Mouse (Mus musculus): ENCODE measurements around the gene 6430550D23Rik. TPM values are rescaled to one million over a fixed set of nuclear protein-coding genes. Genes with fewer than 3 reads are reported as not detected.

6430550D23Rik gene
- 0.51 and 1.9 TPM in 2 replicates for polyA plus RNA-seq (2014; fragmentation: Nextera tagmentation; extraction: Ambion mirVana)

GRCm38 (mm10) chr2:156007888-156008532 is at the start of gene 6430550D23Rik, which contains the start of gene Ergic3:
Gene 6430550D23Rik (minus strand): TSS chr2:156007977.
Gene Ergic3 (plus strand): TSS chr2:156008045.
- Histone ChIP-seq H3K4me2 (peak within 1 kb of the TSS; percentile 85), H3K27me3 (ENCODE audit: insufficient read depth, low read length) (no peaks in the 10 kb centered on the region), H3K9ac (peak within 1 kb of the TSS; percentile 76), H3K9me3 (ENCODE audit: low read depth, low read length) (no peaks in the 10 kb centered on the region), H3K4me3 (ENCODE audit: low read depth, low read length) (peak within 1 kb of the TSS; percentile 78), H3K27ac (ENCODE audit: low read depth) (peak within 1 kb of the TSS; percentile 62; the same call in 1 of the 2 replicates), H3K36me3 (ENCODE audit: insufficient read depth) (peaks cover 32% of the 10 kb centered on the region), H3K4me1 (ENCODE audit: insufficient read depth) (no peaks in the 10 kb centered on the region)
- ATAC-seq (ENCODE audit: insufficient read depth), result peak; percentile 99
- TF ChIP-seq CTCF (IDR thresholded peaks at IDR 0.05; ENCODE audit: low read depth), result no peak
- DNase-seq, result peak; percentile 98
- WGBS, result under 1% methylated on average over 45 of the region's 45 CpGs

- Histone ChIP-seq H3K4me2 (no peak within 1 kb of the TSS), H3K36me3 (ENCODE audit: insufficient read depth) (no peaks in the 10 kb centered on the region), H3K9ac (no peak within 1 kb of the TSS), H3K27ac (ENCODE audit: low read depth) (no peak within 1 kb of the TSS), H3K9me3 (ENCODE audit: low read depth, low read length) (no peaks in the 10 kb centered on the region), H3K4me3 (ENCODE audit: low read depth, low read length) (no peak within 1 kb of the TSS), H3K4me1 (ENCODE audit: insufficient read depth) (no peaks in the 10 kb centered on the region), H3K27me3 (ENCODE audit: insufficient read depth, low read length) (no peaks in the 10 kb centered on the region)
- DNase-seq, result no peak
- WGBS, result 63% methylated on average over 9 of the region's 9 CpGs
- no peak for TF ChIP-seq CTCF (IDR thresholded peaks at IDR 0.05; ENCODE audit: low read depth)
- ATAC-seq (ENCODE audit: insufficient read depth), result no peak
These were observed 45.0 kb upstream of the 6430550D23Rik start, which contains the start of gene Fer1l4 for GRCm38 (mm10) chr2:156052816-156053215. Gene Fer1l4 (minus strand): TSS chr2:156052947.

GRCm38 (mm10) chr2:156047929-156048328 is 40.2 kb upstream of the 6430550D23Rik start:
- DNase-seq, result peak; percentile 26
- ATAC-seq (ENCODE audit: insufficient read depth), result no peak
- no peak overlapping the region for H3K4me3 ChIP-seq (ENCODE audit: low read depth, low read length)

GRCm38 (mm10) chr2:156042903-156043302 is 35.1 kb upstream of the 6430550D23Rik start:
- H3K4me1 ChIP-seq (ENCODE audit: insufficient read depth), result no peaks in the 10 kb centered on the region

More at GRCm38 (mm10) chr2:156047929-156048328, 40.2 kb upstream of the 6430550D23Rik start:
- Histone ChIP-seq H3K9ac (no peak overlapping the region), H3K27me3 (ENCODE audit: insufficient read depth, low read length) (no peaks in the 10 kb centered on the region), H3K27ac (ENCODE audit: low read depth) (no peak overlapping the region), H3K36me3 (ENCODE audit: insufficient read depth) (no peaks in the 10 kb centered on the region), H3K4me1 (ENCODE audit: insufficient read depth) (no peaks in the 10 kb centered on the region), H3K4me2 (peak overlapping the region; percentile 36), H3K9me3 (ENCODE audit: low read depth, low read length) (no peaks in the 10 kb centered on the region)
- TF ChIP-seq CTCF (IDR thresholded peaks at IDR 0.05; ENCODE audit: low read depth), result no peak
- WGBS, result 7% methylated on average over 19 of the region's 19 CpGs

GRCm38 (mm10) chr2:156039390-156039789 is 31.6 kb upstream of the 6430550D23Rik start:
- H3K27me3 ChIP-seq (ENCODE audit: insufficient read depth, low read length), result no peaks in the 10 kb centered on the region
- no peaks in the 10 kb centered on the region for H3K4me1 ChIP-seq (ENCODE audit: insufficient read depth)
- no peak overlapping the region for H3K9ac ChIP-seq
- H3K4me3 ChIP-seq (ENCODE audit: low read depth, low read length), result no peak overlapping the region
- ATAC-seq (ENCODE audit: insufficient read depth) (no peak), DNase-seq (no peak)
- no peaks in the 10 kb centered on the region for H3K36me3 ChIP-seq (ENCODE audit: insufficient read depth)
- H3K4me2 ChIP-seq, result no peak overlapping the region
- TF ChIP-seq CTCF (IDR thresholded peaks at IDR 0.05; ENCODE audit: low read depth), result no peak
- H3K9me3 ChIP-seq (ENCODE audit: low read depth, low read length), result no peaks in the 10 kb centered on the region
- WGBS, result 84% methylated on average over 3 of the region's 3 CpGs
- no peak overlapping the region for H3K27ac ChIP-seq (ENCODE audit: low read depth)

More at GRCm38 (mm10) chr2:156042903-156043302, 35.1 kb upstream of the 6430550D23Rik start:
- no peak overlapping the region for H3K4me2 ChIP-seq
- ATAC-seq (ENCODE audit: insufficient read depth), result no peak
- 76% methylated on average over 8 of the region's 8 CpGs for WGBS
- no peak overlapping the region for H3K4me3 ChIP-seq (ENCODE audit: low read depth, low read length)
- no peak overlapping the region for H3K27ac ChIP-seq (ENCODE audit: low read depth)
- no peaks in the 10 kb centered on the region for H3K27me3 ChIP-seq (ENCODE audit: insufficient read depth, low read length)
- no peak for TF ChIP-seq CTCF (IDR thresholded peaks at IDR 0.05; ENCODE audit: low read depth)
- H3K36me3 ChIP-seq (ENCODE audit: insufficient read depth), result no peaks in the 10 kb centered on the region
- DNase-seq, result no peak
- H3K9me3 ChIP-seq (ENCODE audit: low read depth, low read length), result no peaks in the 10 kb centered on the region
- H3K9ac ChIP-seq, result no peak overlapping the region

GRCm38 (mm10) chr2:156025482-156025881 is 17.7 kb upstream of the 6430550D23Rik start:
- H3K27ac ChIP-seq (ENCODE audit: low read depth), result no peak overlapping the region
- no peaks in the 10 kb centered on the region for H3K36me3 ChIP-seq (ENCODE audit: insufficient read depth)
- ATAC-seq (ENCODE audit: insufficient read depth) (no peak), DNase-seq (no peak)
- no peaks in the 10 kb centered on the region for H3K9me3 ChIP-seq (ENCODE audit: low read depth, low read length)
- H3K4me3 ChIP-seq (ENCODE audit: low read depth, low read length), result no peak overlapping the region
- H3K27me3 ChIP-seq (ENCODE audit: insufficient read depth, low read length), result no peaks in the 10 kb centered on the region
- no peak overlapping the region for H3K4me2 ChIP-seq
- no peak overlapping the region for H3K9ac ChIP-seq
- no peaks in the 10 kb centered on the region for H3K4me1 ChIP-seq (ENCODE audit: insufficient read depth)
- no peak for TF ChIP-seq CTCF (IDR thresholded peaks at IDR 0.05; ENCODE audit: low read depth)

GRCm38 (mm10) chr2:156021765-156022164 is 14.0 kb upstream of the 6430550D23Rik start:
- no peak for ATAC-seq (ENCODE audit: insufficient read depth)
- Histone ChIP-seq H3K9ac (no peak overlapping the region), H3K4me2 (no peak overlapping the region), H3K27ac (ENCODE audit: low read depth) (no peak overlapping the region), H3K36me3 (ENCODE audit: insufficient read depth) (peaks cover 22% of the 10 kb centered on the region), H3K9me3 (ENCODE audit: low read depth, low read length) (no peaks in the 10 kb centered on the region), H3K27me3 (ENCODE audit: insufficient read depth, low read length) (no peaks in the 10 kb centered on the region), H3K4me1 (ENCODE audit: insufficient read depth) (no peaks in the 10 kb centered on the region), H3K4me3 (ENCODE audit: low read depth, low read length) (no peak overlapping the region)
- TF ChIP-seq CTCF (IDR thresholded peaks at IDR 0.05; ENCODE audit: low read depth), result no peak
- DNase-seq, result no peak
- WGBS, result 88% methylated on average over 2 of the region's 2 CpGs

Data from lung, embryonic 14.5 days (tissue).